Mouse (Mus musculus) kidney, postnatal 10 days (tissue): ENCODE results near the gene Atrnl1.
A peak's percentile ranks its signal among the peaks of the same experiment; 100 is the strongest.

Source experiments
- DNase-seq: peaks from one replicate; pipeline ENCODE4 v3.0.0; 2021; ENCODE audit warnings: mixed read lengths

The Atrnl1 gene

GRCm38 (mm10) chr19:57610476-57611261 is at the start of gene Atrnl1:
TSS of gene Atrnl1 (plus strand) at chr19:57611034.
- peak; percentile 95 for DNase-seq

GRCm38 (mm10) chr19:57561486-57561885 is 49.3 kb upstream of the Atrnl1 start:
- no peak for DNase-seq

- no peak for DNase-seq
These were observed 41.8 kb upstream of the Atrnl1 start for GRCm38 (mm10) chr19:57569040-57569439.

- DNase-seq = no peak
These were observed 38.2 kb upstream of the Atrnl1 start for GRCm38 (mm10) chr19:57572360-57573237.

GRCm38 (mm10) chr19:57573470-57573869 is 37.4 kb upstream of the Atrnl1 start:
- no peak for DNase-seq

- DNase-seq = no peak
These were observed 35.8 kb upstream of the Atrnl1 start for GRCm38 (mm10) chr19:57575027-57575426.

- no peak for DNase-seq
These were observed 34.0 kb upstream of the Atrnl1 start for GRCm38 (mm10) chr19:57576836-57577235.

GRCm38 (mm10) chr19:57577256-57577655 is 33.6 kb upstream of the Atrnl1 start:
- DNase-seq = no peak

- no peak for DNase-seq
These were observed 29.9 kb upstream of the Atrnl1 start for GRCm38 (mm10) chr19:57580962-57581361.

GRCm38 (mm10) chr19:57585231-57585792 is 25.5 kb upstream of the Atrnl1 start:
- no peak for DNase-seq

- no peak for DNase-seq
These were observed 24.7 kb upstream of the Atrnl1 start for GRCm38 (mm10) chr19:57586172-57586571.

- DNase-seq = no peak
These were observed 21.3 kb upstream of the Atrnl1 start for GRCm38 (mm10) chr19:57589516-57589915.

- no peak for DNase-seq
These were observed 19.9 kb upstream of the Atrnl1 start for GRCm38 (mm10) chr19:57590895-57591294.

- no peak for DNase-seq
These were observed 19.2 kb upstream of the Atrnl1 start for GRCm38 (mm10) chr19:57591631-57592030.

GRCm38 (mm10) chr19:57592355-57592754 is 18.5 kb upstream of the Atrnl1 start:
- DNase-seq = no peak

- DNase-seq = no peak
These were observed 11.7 kb upstream of the Atrnl1 start for GRCm38 (mm10) chr19:57599126-57599525.

- no peak for DNase-seq
These were observed 10.5 kb upstream of the Atrnl1 start for GRCm38 (mm10) chr19:57600233-57600929.

- DNase-seq = no peak
These were observed 9.9 kb upstream of the Atrnl1 start for GRCm38 (mm10) chr19:57600930-57601328.

- DNase-seq = no peak
These were observed 7.2 kb upstream of the Atrnl1 start for GRCm38 (mm10) chr19:57603593-57603992.

GRCm38 (mm10) chr19:57605941-57606340 is 4.9 kb upstream of the Atrnl1 start:
- no peak for DNase-seq

GRCm38 (mm10) chr19:57606351-57606750 is 4.5 kb upstream of the Atrnl1 start:
- no peak for DNase-seq

- DNase-seq = peak; percentile 53
These were observed 1.3 kb upstream of the Atrnl1 start for GRCm38 (mm10) chr19:57609361-57610057.
